7 mouse cellular contexts compared by ENCODE assay signal in the genomic region with DNA sequence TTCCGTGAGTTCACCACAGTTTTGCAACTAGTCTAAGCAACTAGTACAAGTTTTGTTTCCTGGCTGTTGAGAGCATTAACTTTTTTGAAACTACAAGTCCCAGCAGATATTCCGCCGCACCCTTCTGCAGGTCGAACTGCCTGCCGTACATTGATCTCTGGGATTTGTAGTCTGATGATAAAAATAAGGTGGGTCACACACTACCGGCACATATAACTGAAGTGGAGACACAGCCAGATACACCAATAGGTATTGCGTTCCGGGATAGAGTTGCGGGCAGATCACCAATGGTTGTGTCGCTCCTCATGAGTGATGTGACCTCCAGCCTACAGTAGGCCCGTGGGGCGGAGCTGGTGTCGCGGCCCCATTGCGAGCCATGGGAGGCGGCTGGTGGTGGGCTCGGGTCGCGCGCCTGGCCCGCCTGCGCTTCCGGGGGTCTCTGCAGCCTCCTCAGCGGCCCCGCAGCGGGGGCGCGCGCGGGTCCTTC. TPM values are rescaled to one million over a fixed set of nuclear protein-coding genes. Genes with fewer than 3 reads are reported as not detected.
A peak's percentile ranks its signal among the peaks of the same experiment; 100 is the strongest.
DNase-seq lines count a peak whose midpoint lies in the region; ATAC-seq and TF ChIP-seq lines count a peak whose summit lies in the region.

Gene Tmem160, plus strand, starts transcription at position 193 of the 487 bp plus-strand sequence.

- H3K9ac ChIP-seq in intestine, postnatal 0 days (ENCODE audit: low read depth, low read length): peak within 1 kb of the TSS; percentile 58
- peak within 1 kb of the TSS; percentile 78 for H3K9ac ChIP-seq in midbrain, embryonic 12.5 days (replicated peaks)

- intact Hi-C loops in left cerebral cortex, postnatal 4 days (cut with DNase I): no loop called here

- peak; percentile 94 for DNase-seq in adrenal gland, postnatal 14 days
- peak; percentile 91 for DNase-seq in embryonic facial prominence, embryonic 10.5 days (ENCODE audit: low spot score)
- DNase-seq in gonadal fat pad, adult 2 months (ENCODE audit: low read depth): peak; percentile 77
- DNase-seq in left cerebral cortex, postnatal 4 days: peak; percentile 90
- DNase-seq in spleen, adult 18-20 months: peak; percentile 77 to 78

- H3K36me3 ChIP-seq in embryonic facial prominence, embryonic 10.5 days (replicated peaks): peaks cover 28% of the 10 kb centered on the region
- peaks cover 9% of the 10 kb centered on the region; the same call in 1 of the 2 replicates for H3K36me3 ChIP-seq in intestine, postnatal 0 days (ENCODE audit: control insufficient read depth, insufficient read depth)
- peaks cover 9% of the 10 kb centered on the region; the same call in 1 of the 2 replicates for H3K36me3 ChIP-seq in midbrain, embryonic 12.5 days

- TF ChIP-seq CTCF in intestine, postnatal 0 days (IDR thresholded peaks at IDR 0.05; ENCODE audit: low read depth): no peak

- peak within 1 kb of the TSS; percentile 85 for H3K4me3 ChIP-seq in embryonic facial prominence, embryonic 10.5 days
- H3K4me3 ChIP-seq in intestine, postnatal 0 days (ENCODE audit: low read depth, low read length): peak within 1 kb of the TSS; percentile 90
- peak within 1 kb of the TSS; percentile 68 for H3K4me3 ChIP-seq in midbrain, embryonic 12.5 days

- ATAC-seq in intestine, postnatal 0 days: peak; percentile 98
- ATAC-seq in midbrain, embryonic 12.5 days (ENCODE audit: low FRiP score, low read depth): peak; percentile 97

- H3K27ac ChIP-seq in embryonic facial prominence, embryonic 10.5 days (replicated peaks): peak within 1 kb of the TSS; percentile 82
- peak within 1 kb of the TSS; percentile 35; the same call in 1 of the 2 replicates for H3K27ac ChIP-seq in intestine, postnatal 0 days (ENCODE audit: low read depth, low read length)
- peak within 1 kb of the TSS; percentile 20 for H3K27ac ChIP-seq in midbrain, embryonic 12.5 days (replicated peaks)

- peaks cover 13% of the 10 kb centered on the region for H3K4me1 ChIP-seq in embryonic facial prominence, embryonic 10.5 days
- no peaks in the 10 kb centered on the region; the same call in 1 of the 2 replicates for H3K4me1 ChIP-seq in intestine, postnatal 0 days (replicated peaks; ENCODE audit: control insufficient read depth, insufficient read depth, low read length)
- H3K4me1 ChIP-seq in midbrain, embryonic 12.5 days: peaks cover 8% of the 10 kb centered on the region

- peak within 1 kb of the TSS; percentile 98 for H3K4me2 ChIP-seq in intestine, postnatal 0 days (replicated peaks; ENCODE audit: low read depth)
- H3K4me2 ChIP-seq in midbrain, embryonic 12.5 days (replicated peaks): peak within 1 kb of the TSS; percentile 94

- 1% methylated on average over 30 of the region's 30 CpGs for WGBS in embryonic facial prominence, embryonic 10.5 days
- under 1% methylated on average over 30 of the region's 30 CpGs for WGBS in intestine, postnatal 0 days
- WGBS in midbrain, embryonic 12.5 days: 1% methylated on average over 30 of the region's 30 CpGs

- H3K9me3 ChIP-seq in embryonic facial prominence, embryonic 10.5 days: no peaks in the 10 kb centered on the region
- H3K9me3 ChIP-seq in intestine, postnatal 0 days (ENCODE audit: control insufficient read depth): no peaks in the 10 kb centered on the region
- H3K9me3 ChIP-seq in midbrain, embryonic 12.5 days: no peaks in the 10 kb centered on the region

- H3K27me3 ChIP-seq in embryonic facial prominence, embryonic 10.5 days (replicated peaks; ENCODE audit: low read depth, poor library complexity, severe bottlenecking): no peaks in the 10 kb centered on the region
- H3K27me3 ChIP-seq in intestine, postnatal 0 days (replicated peaks; ENCODE audit: control insufficient read depth, insufficient read depth, low read length): no peaks in the 10 kb centered on the region
- H3K27me3 ChIP-seq in midbrain, embryonic 12.5 days: peaks cover 23% of the 10 kb centered on the region

RNA-seq across cellular contexts. Expression of gene Tmem160, which starts in this region (rescaled TPM):
- total RNA-seq in adrenal gland, postnatal 14 days (2021): 46.2 and 49.2 TPM in 2 replicates
- 71.5 and 76.4 TPM in 2 replicates for polyA plus RNA-seq in embryonic facial prominence, embryonic 10.5 days (2016; fragmentation: Nextera tagmentation; extraction: Ambion mirVana)
- 111 and 125 TPM in 2 replicates for polyA plus RNA-seq in gonadal fat pad, adult 2 months (2012; rRNA removed)
- 124 and 132 TPM in 2 replicates for polyA plus RNA-seq in intestine, postnatal 0 days (2015; fragmentation: Nextera tagmentation; extraction: Ambion mirVana)
- total RNA-seq in left cerebral cortex, postnatal 4 days (2021): 10 to 100 TPM; 61.8 to 66.8 TPM
- polyA plus RNA-seq in midbrain, embryonic 12.5 days (2016; fragmentation: Nextera tagmentation; extraction: Ambion mirVana): 46.9 and 51.1 TPM in 2 replicates

Comparison
In these comparisons a context has a peak if more than half of its experiments do, and no peak if none do; other contexts are left out.
1. Peak in every context shown above with its lines: DNase-seq, ATAC-seq, H3K4me3 ChIP-seq and H3K27ac ChIP-seq.
2. H3K27ac ChIP-seq: peak in every context shown above with its lines; median percentile 82 in embryonic facial prominence, embryonic 10.5 days; 35 in intestine, postnatal 0 days; 20 in midbrain, embryonic 12.5 days.